Mouse (Mus musculus): ENCODE measurements around the gene Ssh3.

Ssh3 gene

GRCm38 (mm10) chr19:4217855-4218254 is 51.1 kb downstream of the Ssh3 start:
- DNase-seq (ENCODE audit: extremely low spot score, low read depth, low spot score) = no peak

- DNase-seq (ENCODE audit: extremely low spot score, low read depth, low spot score) = no peak
Measured at GRCm38 (mm10) chr19:4217140-4217539, 51.8 kb downstream of the Ssh3 start.

GRCm38 (mm10) chr19:4216041-4216685 is 52.8 kb downstream of the Ssh3 start:
- DNase-seq (ENCODE audit: extremely low spot score, low read depth, low spot score) = no peak

- no peak for DNase-seq (ENCODE audit: extremely low spot score, low read depth, low spot score)
Measured at GRCm38 (mm10) chr19:4215451-4215840, 53.5 kb downstream of the Ssh3 start.

GRCm38 (mm10) chr19:4214771-4215450 is 54.1 kb downstream of the Ssh3 start:
- no peak for DNase-seq (ENCODE audit: extremely low spot score, low read depth, low spot score)

GRCm38 (mm10) chr19:4214071-4214770 is 54.8 kb downstream of the Ssh3 start, which contains the start of the genes Clcf1 and AC109138.7:
Clcf1 (plus strand) TSS chr19:4214238.
AC109138.7 (plus strand) TSS chr19:4214357.
- DNase-seq (ENCODE audit: extremely low spot score, low read depth, low spot score) = no peak

- no peak for DNase-seq (ENCODE audit: extremely low spot score, low read depth, low spot score)
Measured at GRCm38 (mm10) chr19:4213524-4213974, 55.4 kb downstream of the Ssh3 start.

GRCm38 (mm10) chr19:4211891-4212588 is 56.9 kb downstream of the Ssh3 start:
- no peak for DNase-seq (ENCODE audit: extremely low spot score, low read depth, low spot score)

Measured in hindlimb bud, embryonic 11.5 days (tissue).